Mouse (Mus musculus): Measurements from ENCODE around the gene Ang. TPM values are rescaled to one million over a fixed set of nuclear protein-coding genes. Genes with fewer than 3 reads are reported as not detected.

The Ang gene
- 1 to 10 TPM; 2.2 to 3.3 TPM for total RNA-seq (2021)

- peak; percentile 68 for DNase-seq
These were observed at the start of gene Ang, which contains the start of gene Rnase4 for GRCm38 (mm10) chr14:51090921-51091900. Gene Ang (plus strand): TSS chr14:51091150. Gene Rnase4 (plus strand): TSS chr14:51091077.

GRCm38 (mm10) chr14:51041769-51042168 lies 49.2 kb upstream of the Ang start, which contains the start of gene Rnase9:
Gene Rnase9 (minus strand): TSS chr14:51041869.
- DNase-seq, result no peak

- DNase-seq, result no peak
These were observed 43.1 kb upstream of the Ang start for GRCm38 (mm10) chr14:51047846-51048245.

GRCm38 (mm10) chr14:51050063-51050462 lies 40.9 kb upstream of the Ang start, which contains the start of gene Rnase11:
Gene Rnase11 (minus strand): TSS chr14:51050163.
- no peak for DNase-seq

GRCm38 (mm10) chr14:51051941-51052340 lies 39.0 kb upstream of the Ang start:
- no peak for DNase-seq

- DNase-seq, result no peak
These were observed 37.8 kb upstream of the Ang start for GRCm38 (mm10) chr14:51053176-51053575.

- no peak for DNase-seq
These were observed 36.4 kb upstream of the Ang start for GRCm38 (mm10) chr14:51054243-51055237.

- no peak for DNase-seq
These were observed 33.5 kb upstream of the Ang start, which contains the start of gene Rnase12 for GRCm38 (mm10) chr14:51057401-51057831. Gene Rnase12 (minus strand): TSS chr14:51057661.

- DNase-seq, result no peak
These were observed 30.2 kb upstream of the Ang start for GRCm38 (mm10) chr14:51060761-51061160.

GRCm38 (mm10) chr14:51068956-51069355 lies 22.0 kb upstream of the Ang start:
- DNase-seq, result no peak

- peak; percentile 53 for DNase-seq
These were observed 21.3 kb upstream of the Ang start for GRCm38 (mm10) chr14:51069617-51070016.

- no peak for DNase-seq
These were observed 16.6 kb upstream of the Ang start, which contains the start of gene Olfr750 for GRCm38 (mm10) chr14:51074335-51074734. Gene Olfr750 (minus strand): TSS chr14:51074435.

GRCm38 (mm10) chr14:51079180-51079579 lies 11.8 kb upstream of the Ang start:
- DNase-seq, result no peak

GRCm38 (mm10) chr14:51081035-51081434 lies 9.9 kb upstream of the Ang start:
- DNase-seq, result no peak

- DNase-seq, result peak; percentile 62
These were observed 8.1 kb upstream of the Ang start for GRCm38 (mm10) chr14:51082599-51083581.

- no peak for DNase-seq
These were observed 7.1 kb upstream of the Ang start for GRCm38 (mm10) chr14:51083805-51084204.

GRCm38 (mm10) chr14:51085086-51085485 lies 5.9 kb upstream of the Ang start:
- DNase-seq, result no peak

- DNase-seq, result no peak
These were observed 5.0 kb upstream of the Ang start for GRCm38 (mm10) chr14:51085911-51086310.

GRCm38 (mm10) chr14:51087762-51088161 lies 3.2 kb upstream of the Ang start:
- DNase-seq, result no peak

GRCm38 (mm10) chr14:51088166-51088969 lies 2.6 kb upstream of the Ang start:
- peak; percentile 90 for DNase-seq

All from heart, postnatal 4 days (tissue).